Mouse (Mus musculus) left cerebral cortex, adult 2 months (tissue): ENCODE measurements at regions not wholly inside any gene's neighbourhood (a gene's known extent, or its start where the extent isn't known, plus 50 kb on each side); places are given as distances from the start of the nearest gene placed in this dataset.
A peak's percentile ranks its signal among the peaks of the same experiment; 100 is the strongest.

Source experiments
- DNase-seq, 2 experiments: peaks; one replicate each; pipeline ENCODE4 v3.0.0; 2021 to 2022; ENCODE audit warnings: low spot score in 2 of 2, mixed read lengths in 1 of 2; ENCODE audit errors: extremely low spot score in 1 of 2
- H3K27ac ChIP-seq: fragments of 200-600 bp; 2 replicates; pipeline ENCODE4 v1.8.1; 2022
- H3K4me3 ChIP-seq: fragments of 200-600 bp; 2 replicates; pipeline ENCODE4 v1.8.1; 2022
- CTCF ChIP-seq: fragments of 200-600 bp; IDR thresholded peaks from 2 replicates; pipeline ENCODE4 v1.8.1; 2022; ENCODE audit warnings: antibody characterized with exemption, mild to moderate bottlenecking, moderate library complexity
- intact Hi-C: fragments of 180-260 bp; cut with DNase I; formaldehyde crosslinking; loops from one replicate; pipeline ENCODE4 v1.15.1; 2025

DNA sequence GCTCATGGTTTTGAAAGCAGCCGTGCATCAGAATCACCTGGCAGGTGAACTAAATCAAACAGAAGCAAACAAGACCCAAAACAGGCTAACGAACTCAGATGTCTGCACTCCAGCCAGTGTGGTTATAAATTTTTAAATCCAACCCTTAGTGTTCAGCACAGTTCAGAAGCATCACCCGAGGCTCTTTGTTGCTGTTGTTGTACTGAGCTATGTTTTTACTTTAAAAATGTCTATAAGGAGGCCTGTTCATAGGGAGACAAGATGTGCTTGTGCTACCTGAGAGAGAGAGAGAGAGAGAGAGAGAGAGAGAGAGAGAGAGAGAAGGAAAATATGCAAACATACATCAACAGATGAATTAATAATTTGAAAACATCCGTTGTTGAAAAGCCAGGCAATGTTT lies 1503.1 kb upstream of the Gm6569 start:
- DNase-seq: no peak
- no peak overlapping the region for H3K27ac ChIP-seq
- TF ChIP-seq CTCF: no peak

DNA sequence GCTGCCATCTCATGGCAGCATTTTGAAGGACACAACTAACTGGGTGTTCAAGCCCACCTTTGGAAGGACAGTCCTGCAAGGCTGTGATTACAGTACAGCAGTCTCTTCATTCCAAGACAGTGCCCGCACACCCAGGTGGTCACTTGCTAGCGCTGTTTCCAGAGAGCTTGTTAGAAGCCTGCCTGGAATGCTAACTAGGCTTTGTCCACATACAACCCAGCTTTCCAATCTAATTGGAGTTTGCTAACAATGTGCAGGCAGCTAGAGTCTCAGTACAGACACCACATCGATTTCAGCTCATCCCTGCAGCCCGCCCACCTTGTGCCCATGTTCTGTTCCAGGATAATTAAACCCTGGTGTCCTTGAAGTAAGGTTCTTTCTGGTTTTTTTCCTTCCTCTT lies 1499.9 kb upstream of the Gm6569 start:
- intact Hi-C loops: no loop called here
- no peak for DNase-seq
- Histone ChIP-seq H3K4me3 (no peak overlapping the region), H3K27ac (no peak overlapping the region)
- no peak for TF ChIP-seq CTCF

More for the DNA sequence above, 1503.1 kb upstream of the Gm6569 start:
- H3K4me3 ChIP-seq: no peak overlapping the region
- intact Hi-C loops: no loop called here

DNA sequence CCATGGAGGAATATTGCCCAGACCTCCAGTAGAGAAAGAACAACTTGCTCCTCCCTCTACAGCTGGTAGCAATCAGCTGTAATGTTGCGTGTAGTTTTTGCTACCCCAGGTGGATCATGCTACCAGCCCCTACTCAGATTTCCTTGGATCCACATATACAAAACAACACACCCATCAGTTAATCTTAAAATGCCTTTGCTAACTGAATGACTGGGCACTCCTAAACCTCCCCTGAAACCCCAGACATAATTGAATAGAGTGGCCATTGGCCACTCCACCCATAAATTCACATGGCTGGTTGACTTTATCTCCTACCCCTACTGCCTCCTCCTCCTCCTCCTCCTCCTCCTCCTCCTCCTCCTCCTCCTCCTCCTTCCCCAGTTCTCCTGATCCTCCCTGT lies 1494.7 kb upstream of the Gm6569 start:
- no peak for DNase-seq
- no peak overlapping the region for H3K4me3 ChIP-seq
- intact Hi-C loops: no loop called here
- H3K27ac ChIP-seq: no peak overlapping the region
- no peak for TF ChIP-seq CTCF

DNA sequence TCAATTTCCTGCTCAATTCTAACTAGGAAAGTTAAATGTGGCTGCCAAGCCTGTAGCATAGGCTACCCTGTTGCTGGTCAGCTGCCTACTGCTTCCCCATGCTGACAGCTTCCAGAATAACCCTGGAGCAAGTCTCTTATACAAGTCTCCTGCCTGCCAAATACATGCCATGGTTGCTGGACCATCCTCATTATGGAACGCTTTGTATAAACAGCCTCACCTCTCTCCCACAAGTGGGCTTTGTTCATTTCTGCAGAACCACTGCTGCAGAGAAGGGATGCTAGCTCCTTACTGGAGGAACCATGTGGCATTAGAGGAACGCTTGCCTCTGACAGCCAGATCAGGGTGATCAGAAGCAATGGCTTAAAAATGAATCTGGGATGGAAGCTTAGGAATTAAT lies 1492.4 kb upstream of the Gm6569 start:
- TF ChIP-seq CTCF: no peak

DNA sequence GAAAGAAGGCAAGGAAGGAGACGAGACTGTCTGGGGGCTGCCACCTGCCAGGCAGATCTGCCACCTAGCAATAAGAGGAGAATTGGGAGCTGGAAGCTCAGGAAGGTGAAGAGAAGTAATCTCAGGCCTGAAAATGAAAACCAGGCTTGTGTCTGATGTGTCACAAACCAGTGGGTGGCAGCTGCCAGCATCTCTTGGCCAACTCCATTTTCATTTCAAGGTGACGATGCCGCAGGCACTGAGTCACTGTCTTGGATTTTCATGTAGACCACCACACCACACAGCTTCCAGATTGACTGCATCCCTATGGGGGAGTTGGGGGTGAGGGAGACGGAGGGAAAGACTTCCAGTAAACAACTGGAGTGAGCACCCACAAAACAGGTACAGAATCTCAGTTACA lies 1491.9 kb upstream of the Gm6569 start:
- intact Hi-C loops: no loop called here
- DNase-seq: peak; percentile 19 to 24
- Histone ChIP-seq H3K4me3 (no peak overlapping the region), H3K27ac (no peak overlapping the region)
- no peak for TF ChIP-seq CTCF

More for the DNA sequence above, 1492.4 kb upstream of the Gm6569 start:
- intact Hi-C loops: no loop called here
- Histone ChIP-seq H3K27ac (no peak overlapping the region), H3K4me3 (no peak overlapping the region)
- DNase-seq: no peak

DNA sequence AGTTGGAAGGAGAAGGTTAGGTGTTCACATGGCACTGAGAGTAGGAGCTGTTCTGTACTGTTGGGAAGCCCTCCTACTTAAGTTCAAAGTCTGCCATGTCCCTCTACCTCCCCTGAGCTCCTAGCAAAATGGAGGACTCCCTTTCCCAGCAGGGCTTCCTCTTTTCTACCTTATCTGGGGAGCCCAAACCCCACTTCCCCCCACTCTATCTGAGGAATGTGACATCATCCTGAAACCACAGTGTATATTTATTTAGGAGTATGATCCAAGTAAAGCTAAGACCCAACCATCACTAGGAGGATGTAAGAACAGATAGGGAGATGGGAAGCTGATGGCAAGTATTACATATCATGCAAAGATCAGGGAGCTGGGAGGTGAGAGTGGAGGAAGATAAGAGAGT lies 1490.6 kb upstream of the Gm6569 start:
- no peak for DNase-seq
- H3K4me3 ChIP-seq: no peak overlapping the region
- TF ChIP-seq CTCF: no peak
- H3K27ac ChIP-seq: no peak overlapping the region
- intact Hi-C loops: no loop called here

DNA sequence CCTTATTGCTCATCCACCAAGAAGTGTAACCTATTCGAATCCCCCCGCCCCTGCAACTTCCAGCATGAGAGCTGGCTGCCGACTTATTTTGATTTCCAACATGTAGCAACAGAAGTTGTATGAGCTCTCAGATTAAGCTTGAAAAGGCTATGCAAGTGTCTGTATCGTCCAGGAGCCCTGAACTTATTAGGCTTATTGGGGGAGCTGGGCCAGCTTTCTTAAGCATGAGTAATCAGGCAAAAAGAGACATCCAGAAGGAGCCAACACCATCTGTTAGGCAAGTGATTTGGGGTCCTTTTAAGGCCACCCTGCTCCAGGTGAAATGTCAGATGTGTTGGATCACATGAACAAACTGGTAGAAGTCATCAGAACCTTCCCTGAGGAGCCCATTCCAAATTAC lies 1481.0 kb upstream of the Gm6569 start:
- H3K4me3 ChIP-seq: no peak overlapping the region
- no peak for DNase-seq
- TF ChIP-seq CTCF: no peak
- no peak overlapping the region for H3K27ac ChIP-seq
- intact Hi-C loops: no loop called here

DNA sequence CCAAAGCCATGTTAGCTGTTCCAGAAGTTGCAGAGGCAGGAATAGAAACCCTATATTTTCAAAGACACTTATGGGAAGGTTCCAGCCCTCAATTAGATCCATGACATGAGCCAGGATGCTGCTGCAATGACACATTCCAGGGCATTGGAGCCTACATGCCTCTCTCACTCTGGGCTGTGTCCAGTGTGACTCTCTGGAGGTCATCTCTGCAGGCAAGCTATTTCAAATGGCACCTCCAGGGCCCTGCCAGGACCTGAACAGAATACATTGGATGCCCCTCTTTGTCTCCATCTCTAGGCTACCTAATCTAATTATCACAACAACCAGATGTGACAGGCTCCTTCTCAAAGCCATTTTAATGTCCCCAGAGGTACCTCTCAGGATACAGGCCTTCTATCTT lies 1478.7 kb upstream of the Gm6569 start:
- Histone ChIP-seq H3K27ac (no peak overlapping the region), H3K4me3 (no peak overlapping the region)
- intact Hi-C loops: no loop called here
- DNase-seq: no peak
- TF ChIP-seq CTCF: no peak

DNA sequence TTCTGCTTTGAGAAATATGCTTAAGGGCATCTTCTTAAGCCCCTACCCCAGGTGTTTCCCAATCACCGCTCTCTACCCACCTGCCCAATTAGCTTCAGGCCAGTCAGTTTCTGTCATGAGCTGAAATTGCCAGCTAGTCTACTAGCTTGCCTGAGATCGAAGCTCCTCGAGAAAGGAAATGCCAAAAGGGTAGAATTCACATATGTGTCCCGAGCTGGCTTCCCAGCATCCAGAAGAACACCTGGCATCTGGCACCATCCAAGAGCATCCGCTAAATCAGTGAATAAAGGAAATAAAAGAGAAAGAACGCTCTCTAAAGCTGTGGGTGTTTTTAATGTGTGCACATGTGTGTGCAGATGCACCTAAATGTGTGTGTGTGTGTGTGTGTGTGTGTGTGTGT lies 1474.7 kb upstream of the Gm6569 start:
- Histone ChIP-seq H3K4me3 (no peak overlapping the region), H3K27ac (peak overlapping the region; percentile 59; the same call in 1 of the 2 replicates)
- intact Hi-C loops: no loop called here
- DNase-seq: peak in 1 of 2 experiments; percentile 9
- TF ChIP-seq CTCF: no peak

DNA sequence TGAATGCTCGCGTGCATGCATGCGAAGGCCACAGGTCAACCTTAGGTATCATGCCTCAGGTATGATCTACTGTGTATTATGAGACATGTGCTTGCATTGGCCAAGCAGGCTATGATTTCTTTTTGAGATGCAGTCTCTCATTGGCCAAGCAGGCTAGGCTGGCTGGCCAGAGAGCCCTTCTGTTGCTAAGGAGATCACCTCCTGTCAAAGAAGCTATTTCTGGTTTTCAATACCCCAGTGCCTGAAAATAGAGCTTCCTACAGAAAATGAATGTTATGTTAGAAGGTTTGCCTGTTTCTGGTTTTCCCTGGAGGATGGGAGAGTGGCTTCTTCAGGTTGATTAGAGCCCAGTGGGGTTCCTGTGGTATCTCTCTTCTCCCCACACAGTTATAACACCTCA lies 1474.3 kb upstream of the Gm6569 start:
- Histone ChIP-seq H3K4me3 (no peak overlapping the region), H3K27ac (peak overlapping the region; percentile 47; the same call in 1 of the 2 replicates)
- no peak for TF ChIP-seq CTCF
- intact Hi-C loops: no loop called here
- peak; percentile 14 to 16 for DNase-seq

DNA sequence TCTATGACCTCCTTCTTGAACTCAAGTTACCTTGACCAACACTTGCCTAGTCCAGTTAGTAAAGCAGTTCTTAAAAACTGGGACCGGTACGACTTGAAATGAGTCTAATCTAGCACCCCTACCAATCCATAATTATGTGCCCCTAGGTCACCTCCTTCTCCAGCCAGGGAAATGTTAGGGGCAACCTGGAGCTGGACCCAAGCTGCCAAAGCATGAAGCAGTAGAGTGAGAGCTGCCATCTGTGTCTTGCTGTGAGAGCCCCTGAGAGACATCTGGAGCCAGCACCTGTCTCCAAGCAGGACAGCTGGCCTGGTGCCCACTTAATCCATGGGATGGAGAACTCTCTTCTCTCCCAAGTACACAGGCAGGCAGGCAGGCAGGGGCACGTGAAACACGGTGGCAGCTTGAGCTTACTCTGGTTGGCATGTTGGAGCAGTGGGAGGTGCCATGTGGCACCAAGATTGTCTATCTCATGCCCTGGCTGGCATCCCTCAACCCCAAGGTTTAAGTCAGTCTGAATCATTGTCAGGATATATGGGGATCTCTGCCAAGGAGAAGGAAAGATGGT lies 1473.8 kb upstream of the Gm6569 start:
- intact Hi-C loops: no loop called here
- DNase-seq: no peak
- Histone ChIP-seq H3K27ac (peak overlapping the region; percentile 47; the same call in 1 of the 2 replicates), H3K4me3 (no peak overlapping the region)
- no peak for TF ChIP-seq CTCF

DNA sequence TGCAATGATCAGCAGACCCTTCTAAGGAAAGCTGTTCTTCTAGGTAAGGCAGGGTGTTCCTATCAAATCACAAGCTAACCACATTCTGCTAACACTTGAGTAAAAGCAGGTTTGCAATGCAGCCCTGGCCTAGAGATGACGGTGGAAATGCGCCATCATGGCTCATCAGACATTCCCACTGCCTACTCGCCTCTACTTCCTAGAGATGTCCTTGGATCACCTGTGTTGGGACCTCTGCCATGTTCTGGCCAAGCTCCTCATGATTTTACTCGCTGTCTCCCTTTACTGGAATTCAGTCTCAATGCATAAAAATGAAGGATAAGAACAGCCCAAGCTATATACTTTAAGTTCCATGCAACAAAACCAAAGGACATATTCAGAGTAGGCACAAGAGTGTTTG lies 1461.3 kb upstream of the Gm6569 start:
- Histone ChIP-seq H3K4me3 (no peak overlapping the region), H3K27ac (no peak overlapping the region)
- DNase-seq: no peak
- no peak for TF ChIP-seq CTCF
- intact Hi-C loops: no loop called here

DNA sequence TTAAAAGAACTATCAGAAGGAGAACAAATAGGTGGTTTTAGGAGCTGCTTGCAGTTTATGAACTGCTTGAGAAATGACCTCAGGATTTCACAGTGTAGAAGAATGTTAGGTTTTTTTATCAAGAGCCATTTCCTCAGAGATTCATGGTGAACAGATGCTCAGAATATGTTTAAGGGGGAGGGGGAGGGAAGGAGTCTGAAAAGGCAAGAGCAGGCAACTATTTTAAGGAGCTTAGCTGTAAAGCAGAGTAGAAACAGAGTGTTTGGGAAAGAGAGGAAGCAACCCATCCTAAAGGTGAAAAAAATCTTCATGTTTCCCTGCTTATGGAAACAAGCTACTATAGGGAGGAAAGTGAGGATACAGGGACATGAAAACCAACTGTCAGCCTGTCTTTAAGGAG lies 1457.2 kb upstream of the Gm6569 start:
- Histone ChIP-seq H3K27ac (peak overlapping the region; percentile 81), H3K4me3 (no peak overlapping the region)
- DNase-seq: no peak
- intact Hi-C loops: loop anchor here (2.0 kb wide), 1 partner anchor 168 kb away; no protein-coding TSS in a partner anchor
- no peak for TF ChIP-seq CTCF
